Mouse (Mus musculus) neutrophil, adult 59 days (primary cell): ENCODE results near the gene Olfr1246. TPM values are rescaled to one million over a fixed set of nuclear protein-coding genes. Genes with fewer than 3 reads are reported as not detected.

Experiments
- total RNA-seq, 2 experiments: library from RNA; stranded (reverse); gene quantifications; 1 replicate in 1 of 2; 2 replicates in 1 of 2; pipeline ENCODE4 v1.2.4; 2023

The Olfr1246 gene
- total RNA-seq = not detected

DNA sequence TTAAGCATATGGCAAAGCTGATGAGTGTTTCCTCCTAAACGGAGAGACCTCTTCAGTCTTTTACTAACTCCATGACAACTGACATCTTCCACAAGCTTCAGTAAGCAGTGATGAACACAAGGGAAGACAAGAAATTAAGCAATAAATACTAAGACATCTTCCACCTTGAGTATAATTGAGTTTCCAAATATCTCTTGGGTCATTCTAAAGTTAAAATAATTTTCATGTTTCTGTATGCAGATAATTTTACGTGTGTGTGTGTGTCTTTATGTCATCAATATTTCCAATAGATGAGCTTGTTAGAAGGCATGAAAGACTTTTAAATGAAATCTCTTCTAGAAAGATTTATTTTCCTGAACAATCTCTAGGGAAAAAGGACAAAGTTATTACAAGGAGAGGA lies at the start of gene Olfr1246:
Olfr1246 (minus strand) TSS at position 101 of the 400 bp plus-strand sequence.

DNA sequence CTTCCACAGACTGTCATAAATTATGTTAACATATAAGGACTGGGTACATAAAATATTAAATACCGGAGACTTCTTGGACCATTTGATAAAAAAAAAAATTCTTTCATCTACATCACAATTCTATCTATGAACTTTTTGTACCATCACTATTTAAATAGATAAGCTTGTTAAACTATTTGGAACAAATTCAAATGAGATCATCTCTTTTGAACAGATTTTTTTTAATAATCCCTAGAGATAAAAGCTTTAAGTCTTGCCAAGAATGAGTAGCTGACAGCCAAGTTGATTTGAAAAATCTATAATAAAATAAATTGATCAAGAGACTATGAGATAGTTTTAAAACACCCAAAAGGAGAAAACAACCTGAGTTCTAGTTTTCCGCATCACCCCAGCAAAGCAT lies 41.9 kb upstream of the Olfr1246 start, which contains the start of gene Olfr1249:
Olfr1249 (minus strand) TSS at position 101 of the 400 bp plus-strand sequence.

DNA sequence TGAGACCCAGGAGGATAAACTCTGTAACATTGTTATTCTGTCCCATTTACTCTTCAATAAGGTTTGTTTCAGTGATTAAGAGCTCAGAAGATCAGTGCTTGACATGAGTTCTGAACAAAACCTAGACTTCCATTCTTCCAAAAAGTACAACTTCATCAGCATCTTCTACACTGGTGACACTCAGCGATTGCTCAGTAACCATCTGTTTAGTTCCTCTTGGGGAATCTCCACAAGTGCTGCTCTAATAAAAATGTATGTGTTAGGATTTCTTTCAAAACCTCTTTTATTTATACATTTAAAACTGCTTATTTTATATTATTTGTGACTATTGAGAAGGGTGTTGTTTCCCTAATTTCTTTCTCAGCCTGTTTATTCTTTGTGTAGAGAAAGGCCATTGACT lies 25.2 kb upstream of the Olfr1246 start, which contains the start of gene Olfr1248:
Olfr1248 (minus strand) TSS at position 101 of the 400 bp plus-strand sequence.

DNA sequence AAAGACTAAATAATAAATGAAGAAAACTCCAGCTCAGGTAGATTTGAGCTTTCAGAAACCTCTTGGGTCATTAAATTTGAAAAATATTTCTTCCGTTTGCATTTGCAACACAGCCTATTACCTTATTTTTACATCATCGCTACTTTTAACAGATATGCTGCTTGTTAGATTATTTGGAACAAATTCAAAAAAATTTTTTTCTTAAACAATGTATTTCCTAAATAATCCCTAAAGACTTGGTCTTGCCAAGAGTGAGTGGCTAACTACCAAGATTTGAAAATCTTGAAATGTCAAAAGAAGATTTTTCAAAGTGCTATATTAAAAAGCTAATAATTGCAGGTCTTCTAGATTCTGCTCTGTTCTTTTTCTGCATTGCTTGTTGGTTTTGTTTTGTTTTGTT lies 21.1 kb upstream of the Olfr1246 start, which contains the start of gene Olfr1247:
Olfr1247 (minus strand) TSS at position 101 of the 400 bp plus-strand sequence.

DNA sequence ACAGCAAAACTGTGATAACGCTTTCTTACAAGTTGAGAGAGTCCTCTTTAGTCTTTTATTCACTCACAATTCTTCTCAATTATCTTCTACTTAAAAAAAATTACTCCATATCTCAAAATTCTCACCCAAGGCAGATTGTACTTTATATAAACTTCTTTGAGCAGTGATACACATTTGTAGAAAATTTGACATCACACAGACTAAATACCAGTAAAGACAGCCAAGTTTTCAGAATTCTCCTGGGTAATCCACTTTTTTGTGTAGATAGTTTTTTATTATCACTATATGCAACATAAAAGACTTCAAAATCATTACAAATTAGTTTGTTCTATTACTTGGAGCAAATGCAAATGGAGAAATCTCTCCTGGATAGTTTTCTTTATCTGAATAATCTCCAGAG lies 14.6 kb downstream of the Olfr1246 start, which contains the start of gene Olfr1245:
Olfr1245 (minus strand) TSS at position 101 of the 400 bp plus-strand sequence.

Other genes with a start within 250 kb of the Olfr1246 start
- not detected for gene Olfr1234, start 228.3 kb downstream of the Olfr1246 start, total RNA-seq
- gene Olfr1238, start 183.5 kb downstream of the Olfr1246 start, total RNA-seq = not detected
- not detected for gene Olfr1239, start 172.8 kb downstream of the Olfr1246 start, total RNA-seq
- not detected for gene Olfr1240, start 150.2 kb downstream of the Olfr1246 start, total RNA-seq
- gene Olfr1241, start 106.0 kb downstream of the Olfr1246 start, total RNA-seq = not detected
- not detected for gene Olfr1242, start 94.8 kb downstream of the Olfr1246 start, total RNA-seq
- gene Olfr1243, start 61.7 kb downstream of the Olfr1246 start, total RNA-seq = not detected
- not detected for gene Olfr1245, start 14.7 kb downstream of the Olfr1246 start, total RNA-seq
- under 1 TPM; 0.18 to 0.20 TPM for gene Olfr1247, start 21.0 kb upstream of the Olfr1246 start, total RNA-seq
- gene Olfr1248, start 25.1 kb upstream of the Olfr1246 start, total RNA-seq = not detected
- gene Olfr1249, start 41.8 kb upstream of the Olfr1246 start, total RNA-seq = not detected
- not detected for gene Olfr1250, start 68.3 kb upstream of the Olfr1246 start, total RNA-seq
- gene Olfr1251, start 78.8 kb upstream of the Olfr1246 start, total RNA-seq = not detected
- not detected for gene Olfr1252, start 131.9 kb upstream of the Olfr1246 start, total RNA-seq
- gene Olfr1253, start 163.9 kb upstream of the Olfr1246 start, total RNA-seq = not detected
- gene Olfr1254, start 200.5 kb upstream of the Olfr1246 start, total RNA-seq = not detected
- gene Olfr1255, start 218.9 kb upstream of the Olfr1246 start, total RNA-seq = not detected
- gene Olfr1256, start 248.4 kb upstream of the Olfr1246 start, total RNA-seq = not detected